Mouse (Mus musculus) thymus, postnatal 0 days (tissue): ENCODE data around the gene Stxbp6. TPM values are rescaled to one million over a fixed set of nuclear protein-coding genes. Genes with fewer than 3 reads are reported as not detected.
"Not testable (repeated sequence)": the region's sequence is repeated elsewhere in the genome, so short reads cannot be mapped to it uniquely, and the experiment has no call there.

Source experiments
- DNase-seq: peaks from one replicate; pipeline ENCODE4 v3.0.0-alpha.2; 2015; ENCODE audit warnings: low spot score
- polyA plus RNA-seq: library from polyadenylated mRNA; unstranded; fragments of >200 nt; fragmentation: Nextera tagmentation; extraction: Ambion mirVana; gene quantifications from 2 replicates; pipeline ENCODE4 v1.2.1, GENCODE M21; 2015

The Stxbp6 gene
- polyA plus RNA-seq, 1 experiment from 2014 or later, result 14.6 TPM

DNA sequence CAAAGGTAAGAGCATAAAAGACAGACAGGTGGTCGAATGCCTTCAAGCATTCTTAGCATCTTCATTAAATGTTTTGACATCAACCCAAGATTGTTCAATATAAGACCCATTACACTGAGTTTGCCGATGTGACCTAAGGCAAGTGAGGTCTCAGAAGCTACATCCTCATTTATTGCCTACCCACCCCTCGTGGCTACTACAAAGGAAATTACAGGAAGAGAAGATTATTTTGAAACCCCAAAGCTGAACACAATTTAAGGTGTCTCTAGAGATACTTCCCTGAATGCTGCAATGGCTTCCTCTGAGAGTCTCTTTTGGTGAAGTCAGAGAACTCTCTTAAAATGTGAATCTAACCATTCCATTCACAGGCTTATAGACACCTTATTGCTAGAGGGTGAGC is 16.5 kb downstream of the Stxbp6 start:
- DNase-seq, result no peak

DNA sequence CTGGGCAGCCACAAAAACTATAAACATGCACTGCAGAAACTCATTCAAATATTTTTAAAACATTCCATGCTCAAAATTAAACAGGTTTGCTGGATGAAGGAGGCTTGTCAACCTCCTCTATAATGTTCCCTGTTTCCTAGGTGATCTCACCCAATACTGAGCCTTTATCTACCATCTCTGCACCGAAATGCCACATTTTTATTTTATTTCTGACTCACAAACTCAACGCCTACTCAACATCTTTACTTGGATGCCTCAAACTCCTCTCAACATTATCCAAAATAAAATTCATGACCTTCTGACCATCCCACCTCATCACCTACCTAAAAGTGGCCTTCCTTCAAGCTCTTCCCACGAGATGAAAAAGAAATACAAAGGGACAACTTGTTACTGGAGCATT is 18.1 kb downstream of the Stxbp6 start:
- DNase-seq, result no peak

DNA sequence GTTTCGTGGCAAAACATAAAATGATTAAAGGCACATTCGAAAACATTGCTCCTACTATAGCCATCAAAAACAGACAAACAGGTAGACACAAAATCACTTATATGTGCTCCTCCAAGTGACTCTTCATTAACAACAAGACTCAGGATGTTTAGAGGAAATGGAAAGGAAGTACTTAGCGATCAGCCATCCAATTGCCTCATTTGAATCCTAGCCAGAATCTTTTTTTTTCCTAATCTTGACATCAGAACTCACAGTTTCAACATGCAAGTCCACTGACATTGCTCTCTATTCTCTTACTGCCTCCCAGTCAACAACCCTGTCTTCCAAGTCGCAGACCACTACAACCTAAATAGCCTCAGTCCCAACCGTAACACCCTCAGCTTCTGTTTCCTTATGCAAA is 21.2 kb downstream of the Stxbp6 start:
- DNase-seq, result no peak

- no peak for DNase-seq
These were observed 21.6 kb downstream of the Stxbp6 start for GRCm38 (mm10) chr12:45052860-45053259.

GRCm38 (mm10) chr12:45049894-45050293 is 24.6 kb downstream of the Stxbp6 start:
- DNase-seq, result no peak

DNA sequence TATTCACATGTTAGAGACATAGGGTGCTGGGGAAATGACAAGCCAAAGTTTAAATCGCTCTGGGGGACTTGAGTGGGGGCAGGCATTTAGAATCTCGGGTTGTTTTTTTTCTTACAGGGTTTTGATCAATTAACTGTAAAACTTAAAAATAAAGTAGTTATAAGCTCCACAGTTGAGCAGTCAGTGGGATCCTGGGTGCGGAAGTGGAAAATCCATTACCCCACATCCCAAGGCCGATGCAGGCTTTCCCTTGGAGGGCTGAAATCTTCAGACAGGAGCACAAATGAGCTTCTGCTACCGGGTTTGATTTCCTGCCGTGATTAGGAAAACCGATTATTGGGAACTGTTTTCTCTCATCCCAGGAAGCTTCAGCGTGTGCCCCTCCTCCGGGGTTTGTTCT is 26.8 kb downstream of the Stxbp6 start:
- DNase-seq, result not testable (repeated sequence)

- peak; percentile 5 for DNase-seq
These were observed 27.3 kb downstream of the Stxbp6 start for GRCm38 (mm10) chr12:45047172-45047571.

DNA sequence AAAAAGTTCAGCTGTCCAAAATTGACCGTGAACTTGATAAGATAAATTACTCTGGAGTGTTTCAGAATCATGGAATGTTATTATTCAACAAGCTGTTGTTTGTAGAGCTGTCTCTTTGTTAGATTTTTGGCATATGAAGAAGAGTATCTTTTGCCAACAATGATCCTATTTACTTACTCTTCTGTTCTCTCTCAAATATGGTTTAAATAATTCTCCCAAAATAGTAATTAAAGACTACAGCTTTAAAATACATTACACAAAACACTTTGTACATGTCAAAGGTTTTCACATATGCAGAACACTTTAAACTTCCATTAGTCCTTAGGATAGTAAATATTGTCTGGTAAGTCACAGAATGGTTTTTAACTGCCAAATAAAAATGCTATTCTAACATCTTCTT is 29.9 kb downstream of the Stxbp6 start:
- no peak for DNase-seq

DNA sequence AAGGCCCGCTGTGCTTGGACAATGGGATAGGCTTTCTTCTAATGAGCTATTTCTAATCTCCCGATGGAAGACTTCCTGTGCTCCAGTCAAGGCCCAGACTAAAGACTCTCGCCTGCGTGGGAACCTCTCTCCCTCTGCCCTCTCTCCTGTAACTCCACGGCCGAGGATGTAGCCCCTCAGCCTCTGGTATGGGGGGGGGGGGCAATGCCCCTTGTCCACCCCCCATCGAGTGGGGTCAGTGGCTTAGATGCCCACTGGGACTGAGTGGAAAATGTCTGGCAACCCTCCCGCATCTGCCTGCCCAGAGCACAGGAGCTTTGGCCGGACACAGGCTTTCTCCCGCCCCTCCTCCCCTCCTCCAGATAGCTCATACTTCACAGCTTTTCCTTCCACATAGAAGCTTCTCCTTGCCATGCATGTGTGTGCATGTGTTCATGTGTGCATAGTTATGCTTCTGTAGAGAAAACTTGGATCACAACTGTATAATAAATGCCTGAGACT is 31.9 kb downstream of the Stxbp6 start:
- DNase-seq, result no peak

- no peak for DNase-seq
These were observed 37.0 kb downstream of the Stxbp6 start for GRCm38 (mm10) chr12:45037496-45037895.

- no peak for DNase-seq
These were observed 37.4 kb downstream of the Stxbp6 start for GRCm38 (mm10) chr12:45037091-45037490.

DNA sequence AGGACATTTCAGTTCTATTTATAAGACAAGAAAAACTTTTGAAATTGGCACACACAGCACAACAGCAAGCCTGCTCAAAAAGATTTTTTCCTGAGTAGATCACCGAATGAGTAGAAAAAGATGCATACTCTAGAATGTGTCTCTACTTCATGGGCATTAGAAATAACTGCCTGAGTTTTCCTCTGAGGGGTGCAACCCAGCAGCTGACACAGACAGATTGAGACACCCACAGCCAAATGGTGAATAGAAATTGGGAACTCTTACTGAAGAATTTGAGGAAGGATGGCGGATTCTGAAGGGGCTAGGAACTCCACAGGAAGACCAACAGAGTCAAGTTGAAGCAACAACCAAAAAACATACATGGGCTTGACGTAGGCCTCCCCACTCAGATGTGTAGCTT is 43.8 kb downstream of the Stxbp6 start:
- no peak for DNase-seq

DNA sequence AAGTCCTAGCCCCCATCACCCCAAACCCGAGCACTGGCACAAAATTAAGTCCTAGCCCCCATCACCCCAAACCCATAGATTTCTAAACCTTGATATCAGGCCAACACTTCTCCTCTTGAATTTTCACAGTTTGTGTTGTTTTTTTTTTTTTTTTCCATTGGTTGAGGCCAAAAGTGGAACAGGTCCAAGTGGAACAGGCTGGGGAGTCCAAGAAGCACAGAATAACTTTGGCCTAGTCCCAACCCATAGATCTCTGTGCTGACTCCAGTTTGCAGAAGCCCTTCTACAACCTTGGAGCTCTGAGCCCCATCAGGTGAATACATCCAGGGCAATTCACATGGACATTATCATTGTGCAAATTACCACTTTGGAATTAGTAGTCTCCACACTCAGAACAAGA is 48.2 kb downstream of the Stxbp6 start:
- no peak for DNase-seq

- no peak for DNase-seq
These were observed 54.5 kb downstream of the Stxbp6 start for GRCm38 (mm10) chr12:45020018-45020417.

DNA sequence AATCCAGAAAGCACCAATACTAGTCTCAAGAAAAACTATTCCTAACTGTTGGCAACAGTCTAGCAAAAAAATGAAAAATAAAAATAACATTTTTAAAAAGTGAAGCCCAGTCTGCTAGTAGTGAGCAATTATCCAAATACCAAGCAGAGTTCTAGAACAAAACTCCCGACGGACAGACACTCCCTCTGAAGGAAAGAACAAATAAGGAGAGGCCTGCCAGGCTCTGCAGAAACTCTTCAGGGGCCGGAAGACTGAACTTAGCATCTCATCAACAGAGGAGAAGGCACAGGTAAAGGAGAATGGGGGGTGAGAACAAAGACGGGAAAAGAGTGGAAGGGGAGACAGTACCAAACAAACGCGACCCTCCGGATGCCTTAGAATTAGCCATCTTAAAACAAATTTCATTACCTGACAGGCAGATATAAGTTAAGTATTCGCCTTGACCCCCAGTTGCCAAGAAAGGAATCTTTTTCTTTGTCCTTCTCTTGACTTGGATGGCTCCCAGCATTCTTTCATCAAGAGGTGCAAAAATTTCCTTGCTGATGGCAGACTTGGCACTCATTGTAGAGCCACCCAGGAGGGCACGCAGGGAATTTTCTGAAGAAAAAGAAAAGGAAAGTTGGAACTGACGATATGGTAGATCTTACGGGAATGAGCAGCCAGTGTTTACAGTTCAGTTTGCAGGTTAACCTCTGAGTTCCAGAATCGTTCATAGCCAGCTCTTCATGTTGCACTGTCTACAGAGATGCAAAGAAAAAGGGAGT is 55.3 kb downstream of the Stxbp6 start:
- DNase-seq, result no peak

- DNase-seq, result no peak
These were observed 61.2 kb downstream of the Stxbp6 start for GRCm38 (mm10) chr12:45013246-45013756.

DNA sequence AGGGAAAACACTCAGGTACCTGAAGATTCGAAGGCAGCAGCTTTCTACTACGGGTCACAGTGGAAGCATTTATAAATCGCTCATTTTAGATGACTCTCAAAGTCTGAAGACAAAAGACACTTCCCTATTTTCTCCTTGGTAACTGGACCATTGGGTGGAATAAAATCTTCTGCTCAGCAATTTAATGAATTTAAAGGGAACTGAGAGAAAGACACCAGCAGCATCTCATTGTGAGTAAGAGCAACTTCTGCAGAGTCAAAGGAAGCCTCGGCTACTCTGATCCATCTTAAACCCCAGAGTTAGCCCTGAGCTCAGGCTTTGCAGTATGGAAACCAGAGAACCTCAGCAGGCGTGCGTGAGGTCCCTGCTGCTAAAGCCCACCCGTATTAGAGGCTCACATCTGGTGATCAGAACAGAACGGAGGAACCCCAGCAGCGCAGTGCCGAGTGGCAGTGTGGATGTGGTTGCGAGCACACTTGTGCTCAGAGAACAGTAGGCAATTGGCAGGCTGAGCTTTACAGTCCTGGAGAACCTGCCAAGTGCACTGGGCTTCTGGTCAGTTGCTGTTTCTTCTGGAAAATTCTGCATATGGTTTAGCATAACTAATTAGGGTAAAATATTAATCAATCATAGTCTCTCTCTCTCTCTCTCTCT is 62.9 kb downstream of the Stxbp6 start:
- no peak for DNase-seq

- DNase-seq, result no peak
These were observed 63.5 kb downstream of the Stxbp6 start for GRCm38 (mm10) chr12:45011006-45011405.

DNA sequence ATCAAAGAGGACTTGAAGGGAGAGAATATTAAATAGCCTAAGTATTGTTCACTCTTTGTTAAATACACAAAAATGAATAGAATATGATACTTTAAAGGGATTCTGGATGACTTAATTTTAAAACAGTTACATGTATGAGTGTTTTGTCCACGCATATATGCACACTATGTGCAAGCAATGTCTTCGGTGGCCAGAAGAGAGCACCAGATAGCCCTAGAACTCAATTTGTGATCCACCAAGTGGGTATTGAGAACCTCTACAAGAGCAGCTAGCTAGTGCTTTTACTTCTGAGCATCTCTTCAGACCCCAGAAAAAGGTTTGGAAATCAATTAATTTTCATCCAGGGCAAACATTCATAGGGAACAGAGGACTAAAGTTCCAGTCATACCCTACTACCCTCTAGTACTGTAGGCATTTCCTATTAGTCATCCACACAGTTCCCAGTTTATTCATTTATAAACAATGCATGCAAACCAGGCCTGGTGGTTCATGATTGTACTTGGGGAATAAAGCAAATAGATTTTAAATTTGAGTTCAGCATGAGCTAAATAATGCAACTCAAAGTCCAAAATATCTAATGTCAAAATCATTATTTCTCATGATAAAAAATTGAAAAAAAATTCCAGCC is 64.4 kb downstream of the Stxbp6 start:
- DNase-seq, result peak; percentile 14

DNA sequence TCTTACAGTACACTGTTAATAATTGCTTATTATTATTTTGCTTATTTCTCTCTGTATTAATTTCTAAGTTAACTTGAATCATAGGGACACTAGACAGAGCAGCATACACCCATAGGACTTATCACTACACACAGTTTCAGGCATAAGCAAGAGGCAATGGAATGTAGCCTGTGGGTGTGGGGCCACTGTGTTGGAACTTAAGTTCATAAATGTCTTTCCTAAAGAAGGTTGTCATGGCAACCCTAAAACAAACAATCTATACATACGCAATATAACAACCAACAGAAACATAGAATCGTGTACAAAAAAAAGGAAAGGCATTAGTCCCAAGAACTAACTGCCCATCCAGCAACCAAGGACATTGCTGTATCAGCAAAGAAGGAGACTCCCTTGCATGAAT is 67.9 kb downstream of the Stxbp6 start:
- no peak for DNase-seq

- no peak for DNase-seq
These were observed 68.5 kb downstream of the Stxbp6 start for GRCm38 (mm10) chr12:45006049-45006448.

GRCm38 (mm10) chr12:45001996-45002395 is 72.5 kb downstream of the Stxbp6 start:
- no peak for DNase-seq
